Mouse (Mus musculus): ENCODE measurements around the gene Epc2. TPM values are rescaled to one million over a fixed set of nuclear protein-coding genes. Genes with fewer than 3 reads are reported as not detected.

The Epc2 gene
- polyA plus RNA-seq, 1 experiment from 2014 or later: 10.3 TPM

- Histone ChIP-seq H3K9me3 (no peaks in the 10 kb centered on the region), H3K27me3 (no peaks in the 10 kb centered on the region), H3K9ac (no peak overlapping the region), H3K4me3 (no peak overlapping the region), H3K4me1 (replicated peaks) (peaks cover 8% of the 10 kb centered on the region), H3K36me3 (no peaks in the 10 kb centered on the region), H3K27ac (replicated peaks) (no peak overlapping the region), H3K4me2 (no peak overlapping the region)
- ATAC-seq (ENCODE audit: low FRiP score, low read depth): no peak
- WGBS: 40% methylated on average over 8 of the region's 8 CpGs
Measured at GRCm38 (mm10) chr2:49447586-49448475, 3.5 kb upstream of the Epc2 start.

- ATAC-seq (ENCODE audit: low FRiP score, low read depth): no peak
- H3K36me3 ChIP-seq: no peaks in the 10 kb centered on the region
- H3K4me2 ChIP-seq: peak overlapping the region; percentile 67
- H3K4me1 ChIP-seq (replicated peaks): peaks cover 26% of the 10 kb centered on the region
- H3K9me3 ChIP-seq: no peaks in the 10 kb centered on the region
- 7% methylated on average over 4 of the region's 4 CpGs for WGBS
- 0 out of 2 replicates have a peak overlapping the region, but pooled peaks have one; percentile 96 for H3K9ac ChIP-seq
- H3K27me3 ChIP-seq: no peaks in the 10 kb centered on the region
- H3K4me3 ChIP-seq: peak overlapping the region; percentile 84
- H3K27ac ChIP-seq (replicated peaks): peak overlapping the region; percentile 100
Measured at GRCm38 (mm10) chr2:49450467-49450866, 819 bp upstream of the Epc2 start.

GRCm38 (mm10) chr2:49451637-49452211, 438 bp downstream of the Epc2 start:
- WGBS: 0% methylated on average over 32 of the region's 64 CpGs
- peak; percentile 87 for ATAC-seq (ENCODE audit: low FRiP score, low read depth)
- Histone ChIP-seq H3K27ac (replicated peaks) (peak overlapping the region; percentile 100), H3K4me2 (peak overlapping the region; percentile 69), H3K9ac (peak overlapping the region; percentile 96), H3K4me3 (peak overlapping the region; percentile 84), H3K27me3 (no peaks in the 10 kb centered on the region), H3K36me3 (no peaks in the 10 kb centered on the region), H3K9me3 (no peaks in the 10 kb centered on the region), H3K4me1 (replicated peaks) (peaks cover 33% of the 10 kb centered on the region)

GRCm38 (mm10) chr2:49452451-49453081, 1.3 kb downstream of the Epc2 start:
- Histone ChIP-seq H3K9ac (peak overlapping the region; percentile 58), H3K4me3 (peak overlapping the region; percentile 84), H3K4me2 (peak overlapping the region; percentile 69), H3K9me3 (no peaks in the 10 kb centered on the region), H3K4me1 (replicated peaks) (peaks cover 33% of the 10 kb centered on the region), H3K36me3 (no peaks in the 10 kb centered on the region), H3K27ac (replicated peaks) (peak overlapping the region; percentile 100), H3K27me3 (no peaks in the 10 kb centered on the region)
- ATAC-seq (ENCODE audit: low FRiP score, low read depth): peak; percentile 32
- WGBS: under 1% methylated on average over 37 of the region's 37 CpGs

GRCm38 (mm10) chr2:49457797-49458196, 6.5 kb downstream of the Epc2 start:
- peaks cover 3% of the 10 kb centered on the region; the same call in 1 of the 2 replicates for H3K9me3 ChIP-seq
- 84% methylated on average over 2 of the region's 2 CpGs for WGBS
- H3K9ac ChIP-seq: no peak overlapping the region
- H3K4me2 ChIP-seq: no peak overlapping the region
- H3K4me1 ChIP-seq (replicated peaks): peaks cover 25% of the 10 kb centered on the region
- ATAC-seq (ENCODE audit: low FRiP score, low read depth): no peak
- H3K4me3 ChIP-seq: no peak overlapping the region
- H3K36me3 ChIP-seq: no peaks in the 10 kb centered on the region
- H3K27ac ChIP-seq (replicated peaks): no peak overlapping the region
- H3K27me3 ChIP-seq: no peaks in the 10 kb centered on the region

GRCm38 (mm10) chr2:49465672-49466222, 14.5 kb downstream of the Epc2 start:
- Histone ChIP-seq H3K36me3 (no peaks in the 10 kb centered on the region), H3K4me3 (no peak overlapping the region), H3K27me3 (no peaks in the 10 kb centered on the region), H3K4me1 (replicated peaks) (no peaks in the 10 kb centered on the region), H3K9me3 (peaks cover 3% of the 10 kb centered on the region; the same call in 1 of the 2 replicates), H3K4me2 (no peak overlapping the region), H3K27ac (replicated peaks) (no peak overlapping the region), H3K9ac (no peak overlapping the region)
- 78% methylated on average over 3 of the region's 3 CpGs for WGBS
- ATAC-seq (ENCODE audit: low FRiP score, low read depth): no peak

- 92% methylated on average over 1 of the region's 1 CpGs for WGBS
- no peaks in the 10 kb centered on the region for H3K4me1 ChIP-seq (replicated peaks)
- H3K4me3 ChIP-seq: no peak overlapping the region
- H3K27me3 ChIP-seq: no peaks in the 10 kb centered on the region
- H3K36me3 ChIP-seq: no peaks in the 10 kb centered on the region
- no peak overlapping the region for H3K27ac ChIP-seq (replicated peaks)
- no peak overlapping the region for H3K4me2 ChIP-seq
- no peaks in the 10 kb centered on the region for H3K9me3 ChIP-seq
- no peak overlapping the region for H3K9ac ChIP-seq
- ATAC-seq (ENCODE audit: low FRiP score, low read depth): no peak
Measured at GRCm38 (mm10) chr2:49467038-49467437, 15.8 kb downstream of the Epc2 start.

GRCm38 (mm10) chr2:49471188-49471587, 19.9 kb downstream of the Epc2 start:
- H3K9me3 ChIP-seq: no peaks in the 10 kb centered on the region

GRCm38 (mm10) chr2:49471641-49472355, 20.5 kb downstream of the Epc2 start:
- Histone ChIP-seq H3K9ac (no peak overlapping the region), H3K27me3 (no peaks in the 10 kb centered on the region), H3K4me1 (replicated peaks) (no peaks in the 10 kb centered on the region), H3K4me3 (no peak overlapping the region), H3K9me3 (no peaks in the 10 kb centered on the region), H3K36me3 (no peaks in the 10 kb centered on the region), H3K4me2 (no peak overlapping the region), H3K27ac (replicated peaks) (no peak overlapping the region)
- 81% methylated on average over 5 of the region's 5 CpGs for WGBS
- no peak for ATAC-seq (ENCODE audit: low FRiP score, low read depth)

More at GRCm38 (mm10) chr2:49471188-49471587, 19.9 kb downstream of the Epc2 start:
- Histone ChIP-seq H3K36me3 (no peaks in the 10 kb centered on the region), H3K4me1 (replicated peaks) (no peaks in the 10 kb centered on the region), H3K4me2 (no peak overlapping the region), H3K27me3 (no peaks in the 10 kb centered on the region), H3K27ac (replicated peaks) (no peak overlapping the region), H3K9ac (no peak overlapping the region), H3K4me3 (no peak overlapping the region)
- no peak for ATAC-seq (ENCODE audit: low FRiP score, low read depth)
- WGBS: 85% methylated on average over 3 of the region's 3 CpGs

- Histone ChIP-seq H3K4me2 (no peak overlapping the region), H3K27ac (replicated peaks) (no peak overlapping the region), H3K9ac (no peak overlapping the region), H3K4me3 (no peak overlapping the region), H3K36me3 (no peaks in the 10 kb centered on the region), H3K27me3 (no peaks in the 10 kb centered on the region), H3K9me3 (no peaks in the 10 kb centered on the region), H3K4me1 (replicated peaks) (no peaks in the 10 kb centered on the region)
- WGBS: 91% methylated on average over 6 of the region's 6 CpGs
- ATAC-seq (ENCODE audit: low FRiP score, low read depth): no peak
Measured at GRCm38 (mm10) chr2:49472443-49472842, 21.2 kb downstream of the Epc2 start.

- no peak for ATAC-seq (ENCODE audit: low FRiP score, low read depth)
- Histone ChIP-seq H3K27ac (replicated peaks) (no peak overlapping the region), H3K4me2 (no peak overlapping the region)
Measured at GRCm38 (mm10) chr2:49482146-49482545, 30.9 kb downstream of the Epc2 start.

More at GRCm38 (mm10) chr2:49482146-49482545, 30.9 kb downstream of the Epc2 start:
- H3K9ac ChIP-seq: no peak overlapping the region
- no peaks in the 10 kb centered on the region for H3K36me3 ChIP-seq
- H3K4me3 ChIP-seq: no peak overlapping the region
- no peaks in the 10 kb centered on the region for H3K27me3 ChIP-seq
- no peaks in the 10 kb centered on the region for H3K4me1 ChIP-seq (replicated peaks)
- no peaks in the 10 kb centered on the region for H3K9me3 ChIP-seq

Data from hindbrain, embryonic 15.5 days (tissue).